Mouse (Mus musculus) ovary, adult 2 months (tissue): ENCODE data around the gene Sdsl. TPM values are rescaled to one million over a fixed set of nuclear protein-coding genes. Genes with fewer than 3 reads are reported as not detected.

Experiments
- polyA plus RNA-seq: library from polyadenylated mRNA; depleted of rRNA; stranded (reverse); fragments of >200 nt; gene quantifications from 2 replicates; pipeline ENCODE4 v1.2.3, GENCODE M21; 2012; rRNA removed

The Sdsl gene
- 41.6 and 44.9 TPM in 2 replicates for polyA plus RNA-seq

GRCm38 (mm10) chr5:120472770-120473169, at the start of gene Sdsl:
Gene Sdsl, minus strand, starts transcription at chr5:120472810.

DNA sequence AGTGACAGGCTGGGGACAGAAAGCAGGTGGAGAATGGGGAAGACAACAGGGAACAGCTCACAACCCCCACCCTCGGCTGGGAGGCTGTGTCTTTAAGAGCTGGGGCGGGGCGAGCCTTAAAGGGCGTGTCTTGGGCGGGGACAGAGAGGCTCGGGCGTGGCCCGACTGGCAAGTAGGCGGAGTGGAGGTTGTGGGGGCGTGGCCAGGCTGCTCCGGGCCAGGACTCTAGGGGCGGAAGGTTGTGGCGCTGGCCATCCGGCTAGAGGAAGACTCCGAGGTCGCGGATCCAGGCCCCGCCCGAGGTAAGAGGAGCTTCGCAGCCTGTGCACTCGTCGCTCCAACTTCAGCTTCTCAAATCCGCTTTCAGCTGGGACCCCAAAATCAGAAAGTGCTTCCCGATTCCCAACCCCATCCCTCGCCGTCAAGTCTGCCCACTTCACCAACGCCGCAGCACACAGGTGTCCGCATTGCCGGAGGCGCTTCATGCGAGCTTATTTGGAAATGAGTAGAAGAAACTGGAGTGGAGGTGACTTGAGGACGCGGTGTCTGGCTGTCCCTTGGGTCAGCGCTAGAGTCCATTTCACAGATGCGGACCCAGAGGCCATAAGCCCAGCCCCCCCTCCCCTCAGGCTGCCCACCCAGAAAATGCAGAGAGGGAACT, 38.5 kb upstream of the Sdsl start, which contains the start of gene Slc8b1:
Slc8b1 (plus strand) TSS at position 187 of the 661 bp plus-strand sequence.

DNA sequence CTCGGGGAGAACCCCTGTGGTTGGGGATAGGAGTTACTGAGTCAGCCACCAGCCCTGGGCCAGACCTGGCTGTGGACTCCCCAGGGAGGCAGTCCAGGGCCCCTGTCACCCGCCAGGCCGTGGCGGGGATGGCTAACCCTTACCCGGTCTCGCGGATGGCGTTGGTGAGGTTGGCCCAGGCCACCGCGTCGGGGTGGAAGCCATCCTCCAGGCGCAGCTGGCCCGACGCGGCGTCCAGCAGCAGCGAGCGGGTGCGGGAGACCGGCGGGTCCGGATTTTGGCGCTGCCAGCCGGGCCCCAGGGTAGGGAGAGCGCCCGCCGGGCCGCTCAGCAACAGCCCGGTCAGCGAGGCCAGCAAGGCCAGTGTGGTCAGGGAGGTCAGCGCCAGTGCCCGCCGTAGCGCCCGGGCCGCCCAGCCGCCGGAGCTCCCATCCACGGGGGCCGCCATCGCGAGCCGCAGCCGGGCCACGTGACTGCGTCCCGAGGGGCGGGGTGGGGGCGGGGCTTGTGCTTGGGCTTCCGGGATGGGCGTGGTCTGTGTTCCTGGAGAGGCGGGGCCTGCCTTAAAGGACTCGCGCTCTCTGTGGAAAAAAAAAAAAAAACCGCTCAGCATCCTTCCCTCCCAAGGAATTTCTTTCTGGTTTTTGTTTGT, 30.7 kb upstream of the Sdsl start, which contains the start of gene Plbd2:
Plbd2 (minus strand) TSS at position 482 of the 652 bp plus-strand sequence.

GRCm38 (mm10) chr5:120476296-120476695, 3.7 kb upstream of the Sdsl start, which contains the start of gene Sds:
Gene Sds, plus strand, starts transcription at chr5:120476526.

DNA sequence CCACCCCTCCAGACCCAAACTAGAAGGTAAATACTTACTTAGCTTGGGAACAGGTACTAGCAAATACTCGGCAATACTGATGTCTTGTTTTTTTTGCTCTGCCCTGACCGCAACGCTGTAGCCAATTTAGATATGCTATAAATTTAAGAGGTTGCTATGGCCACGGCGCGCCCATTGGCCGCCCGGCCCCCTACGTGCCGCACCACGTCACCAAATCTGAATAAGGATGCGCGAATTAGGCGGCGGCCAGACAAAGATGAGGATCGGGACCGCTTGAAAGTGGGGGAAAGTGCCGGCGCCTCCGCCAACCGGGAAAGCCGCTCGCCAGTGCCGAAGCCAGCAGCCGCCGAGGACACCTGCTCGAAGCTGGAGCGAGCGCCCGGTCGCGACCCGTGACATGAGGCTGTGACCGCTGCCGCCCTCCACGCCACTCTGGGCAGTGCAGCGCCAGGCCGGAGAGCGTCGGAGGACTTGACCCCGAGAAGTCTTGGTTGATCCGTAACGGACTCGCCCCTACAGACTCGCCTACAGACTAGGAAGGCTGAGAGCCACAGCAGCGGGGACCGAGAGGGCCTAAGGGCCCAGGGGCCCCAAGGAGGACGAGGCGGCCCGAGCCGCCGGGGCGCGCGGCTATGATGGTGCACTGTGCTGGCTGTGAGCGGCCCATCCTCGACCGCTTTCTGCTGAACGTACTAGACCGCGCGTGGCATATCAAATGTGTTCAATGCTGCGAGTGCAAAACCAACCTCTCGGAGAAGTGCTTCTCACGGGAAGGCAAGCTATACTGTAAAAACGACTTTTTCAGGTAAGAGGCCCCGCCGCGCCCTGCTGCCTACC, 40.7 kb downstream of the Sdsl start, which contains the start of gene Lhx5:
Lhx5 (plus strand) TSS at position 51 of the 837 bp plus-strand sequence.

Other genes with a start within 250 kb of the Sdsl start
- gene Lhx5, start 41.1 kb downstream of the Sdsl start, polyA plus RNA-seq: 0.06 and 0.09 TPM in 2 replicates
- gene Sds, start 3.7 kb upstream of the Sdsl start, polyA plus RNA-seq: 0.60 and 1.2 TPM in 2 replicates
- gene Plbd2, start 30.8 kb upstream of the Sdsl start, polyA plus RNA-seq: 74.1 and 75.6 TPM in 2 replicates
- gene Slc8b1, start 38.4 kb upstream of the Sdsl start, polyA plus RNA-seq: 36.4 and 42.5 TPM in 2 replicates
- 70.8 and 89.3 TPM in 2 replicates for gene Tpcn1, start 115.9 kb upstream of the Sdsl start, polyA plus RNA-seq
- 3.8 and 4.6 TPM in 2 replicates for gene Iqcd, start 116.2 kb upstream of the Sdsl start, polyA plus RNA-seq
- gene Rita1, start 139.8 kb upstream of the Sdsl start, polyA plus RNA-seq: 20.3 and 23.6 TPM in 2 replicates
- 61.9 and 63.9 TPM in 2 replicates for gene Ddx54, start 139.9 kb upstream of the Sdsl start, polyA plus RNA-seq
- 0.47 and 1.3 TPM in 2 replicates for gene Cfap73, start 161.4 kb upstream of the Sdsl start, polyA plus RNA-seq
- 6.8 and 19.2 TPM in 2 replicates for gene Rasal1, start 176.0 kb upstream of the Sdsl start, polyA plus RNA-seq
- gene Dtx1, start 239.1 kb upstream of the Sdsl start, polyA plus RNA-seq: 26.3 and 31.9 TPM in 2 replicates